Mouse (Mus musculus): ENCODE results near the gene Pde4b. TPM values are rescaled to one million over a fixed set of nuclear protein-coding genes. Genes with fewer than 3 reads are reported as not detected.
A peak's percentile ranks its signal among the peaks of the same experiment; 100 is the strongest.

Pde4b gene
- polyA plus RNA-seq, 1 experiment from 2014 or later: 11.0 TPM

- Histone ChIP-seq H3K9me3 (ENCODE audit: control insufficient read depth, low read length) (no peaks in the 10 kb centered on the region), H3K36me3 (ENCODE audit: control insufficient read depth, insufficient read depth, low read length) (no peaks in the 10 kb centered on the region), H3K27ac (ENCODE audit: low read length) (no peak overlapping the region), H3K9ac (ENCODE audit: low read depth, low read length) (no peak overlapping the region), H3K4me1 (ENCODE audit: control insufficient read depth, insufficient read depth, low read length) (no peaks in the 10 kb centered on the region), H3K27me3 (replicated peaks; ENCODE audit: control insufficient read depth, insufficient read depth, low read length) (no peaks in the 10 kb centered on the region), H3K4me3 (ENCODE audit: low read length) (no peak overlapping the region), H3K4me2 (ENCODE audit: low read depth, low read length) (no peak overlapping the region)
- no peak for ATAC-seq
- 84% methylated on average over 3 of the region's 3 CpGs for WGBS
Measured at GRCm38 (mm10) chr4:102542976-102543375, 455.6 kb downstream of the Pde4b start.

GRCm38 (mm10) chr4:102545226-102545625 lies 457.9 kb downstream of the Pde4b start:
- Histone ChIP-seq H3K4me3 (ENCODE audit: low read length) (no peak overlapping the region), H3K36me3 (ENCODE audit: control insufficient read depth, insufficient read depth, low read length) (no peaks in the 10 kb centered on the region), H3K9me3 (ENCODE audit: control insufficient read depth, low read length) (no peaks in the 10 kb centered on the region), H3K9ac (ENCODE audit: low read depth, low read length) (no peak overlapping the region), H3K4me1 (ENCODE audit: control insufficient read depth, insufficient read depth, low read length) (no peaks in the 10 kb centered on the region), H3K27ac (ENCODE audit: low read length) (no peak overlapping the region), H3K27me3 (replicated peaks; ENCODE audit: control insufficient read depth, insufficient read depth, low read length) (no peaks in the 10 kb centered on the region), H3K4me2 (ENCODE audit: low read depth, low read length) (no peak overlapping the region)
- WGBS: 79% methylated on average over 4 of the region's 4 CpGs
- ATAC-seq: no peak

- ATAC-seq: no peak
- Histone ChIP-seq H3K9ac (ENCODE audit: low read depth, low read length) (no peak overlapping the region), H3K9me3 (ENCODE audit: control insufficient read depth, low read length) (no peaks in the 10 kb centered on the region), H3K4me3 (ENCODE audit: low read length) (no peak overlapping the region), H3K36me3 (ENCODE audit: control insufficient read depth, insufficient read depth, low read length) (no peaks in the 10 kb centered on the region), H3K4me2 (ENCODE audit: low read depth, low read length) (no peak overlapping the region), H3K4me1 (ENCODE audit: control insufficient read depth, insufficient read depth, low read length) (no peaks in the 10 kb centered on the region), H3K27ac (ENCODE audit: low read length) (no peak overlapping the region), H3K27me3 (replicated peaks; ENCODE audit: control insufficient read depth, insufficient read depth, low read length) (no peaks in the 10 kb centered on the region)
- 63% methylated on average over 7 of the region's 7 CpGs for WGBS
Measured at GRCm38 (mm10) chr4:102555566-102555965, 468.2 kb downstream of the Pde4b start.

- Histone ChIP-seq H3K9ac (ENCODE audit: low read depth, low read length) (no peak overlapping the region), H3K27ac (ENCODE audit: low read length) (no peak overlapping the region), H3K4me1 (ENCODE audit: control insufficient read depth, insufficient read depth, low read length) (no peaks in the 10 kb centered on the region), H3K4me3 (ENCODE audit: low read length) (no peak overlapping the region), H3K27me3 (replicated peaks; ENCODE audit: control insufficient read depth, insufficient read depth, low read length) (no peaks in the 10 kb centered on the region), H3K36me3 (ENCODE audit: control insufficient read depth, insufficient read depth, low read length) (no peaks in the 10 kb centered on the region), H3K9me3 (ENCODE audit: control insufficient read depth, low read length) (no peaks in the 10 kb centered on the region), H3K4me2 (ENCODE audit: low read depth, low read length) (no peak overlapping the region)
- 32% methylated on average over 2 of the region's 2 CpGs for WGBS
- ATAC-seq: no peak
Measured at GRCm38 (mm10) chr4:102557006-102557405, 469.7 kb downstream of the Pde4b start.

- 0 out of 2 replicates have a peak overlapping the region, but pooled peaks have one; percentile 0 for H3K4me2 ChIP-seq (ENCODE audit: low read depth, low read length)
- H3K36me3 ChIP-seq (ENCODE audit: control insufficient read depth, insufficient read depth, low read length): no peaks in the 10 kb centered on the region
- no peaks in the 10 kb centered on the region for H3K4me1 ChIP-seq (ENCODE audit: control insufficient read depth, insufficient read depth, low read length)
- H3K27me3 ChIP-seq (replicated peaks; ENCODE audit: control insufficient read depth, insufficient read depth, low read length): no peaks in the 10 kb centered on the region
- H3K9me3 ChIP-seq (ENCODE audit: control insufficient read depth, low read length): no peaks in the 10 kb centered on the region
- no peak overlapping the region for H3K27ac ChIP-seq (ENCODE audit: low read length)
- WGBS: 47% methylated on average over 9 of the region's 9 CpGs
- no peak for ATAC-seq
- H3K9ac ChIP-seq (ENCODE audit: low read depth, low read length): no peak overlapping the region
- H3K4me3 ChIP-seq (ENCODE audit: low read length): no peak overlapping the region
Measured at GRCm38 (mm10) chr4:102557508-102558220, 470.3 kb downstream of the Pde4b start.

GRCm38 (mm10) chr4:102558328-102558727 lies 471.0 kb downstream of the Pde4b start:
- no peak for ATAC-seq
- Histone ChIP-seq H3K27ac (ENCODE audit: low read length) (no peak overlapping the region), H3K4me2 (ENCODE audit: low read depth, low read length) (no peak overlapping the region), H3K4me1 (ENCODE audit: control insufficient read depth, insufficient read depth, low read length) (no peaks in the 10 kb centered on the region), H3K4me3 (ENCODE audit: low read length) (no peak overlapping the region), H3K9me3 (ENCODE audit: control insufficient read depth, low read length) (no peaks in the 10 kb centered on the region), H3K27me3 (replicated peaks; ENCODE audit: control insufficient read depth, insufficient read depth, low read length) (no peaks in the 10 kb centered on the region), H3K36me3 (ENCODE audit: control insufficient read depth, insufficient read depth, low read length) (no peaks in the 10 kb centered on the region), H3K9ac (ENCODE audit: low read depth, low read length) (no peak overlapping the region)
- 24% methylated on average over 3 of the region's 3 CpGs for WGBS

GRCm38 (mm10) chr4:102560676-102561280 lies 473.4 kb downstream of the Pde4b start:
- no peak overlapping the region for H3K4me3 ChIP-seq (ENCODE audit: low read length)
- H3K4me1 ChIP-seq (ENCODE audit: control insufficient read depth, insufficient read depth, low read length): no peaks in the 10 kb centered on the region
- no peak overlapping the region for H3K27ac ChIP-seq (ENCODE audit: low read length)
- H3K9me3 ChIP-seq (ENCODE audit: control insufficient read depth, low read length): no peaks in the 10 kb centered on the region
- no peak overlapping the region for H3K4me2 ChIP-seq (ENCODE audit: low read depth, low read length)
- no peak for ATAC-seq
- 80% methylated on average over 12 of the region's 12 CpGs for WGBS
- no peak overlapping the region for H3K9ac ChIP-seq (ENCODE audit: low read depth, low read length)
- no peaks in the 10 kb centered on the region for H3K36me3 ChIP-seq (ENCODE audit: control insufficient read depth, insufficient read depth, low read length)
- no peaks in the 10 kb centered on the region for H3K27me3 ChIP-seq (replicated peaks; ENCODE audit: control insufficient read depth, insufficient read depth, low read length)

GRCm38 (mm10) chr4:102563273-102563855 lies 476.0 kb downstream of the Pde4b start:
- 77% methylated on average over 9 of the region's 9 CpGs for WGBS
- Histone ChIP-seq H3K4me3 (ENCODE audit: low read length) (no peak overlapping the region), H3K9me3 (ENCODE audit: control insufficient read depth, low read length) (no peaks in the 10 kb centered on the region), H3K9ac (ENCODE audit: low read depth, low read length) (no peak overlapping the region), H3K36me3 (ENCODE audit: control insufficient read depth, insufficient read depth, low read length) (no peaks in the 10 kb centered on the region), H3K4me1 (ENCODE audit: control insufficient read depth, insufficient read depth, low read length) (peaks cover 15% of the 10 kb centered on the region), H3K27me3 (replicated peaks; ENCODE audit: control insufficient read depth, insufficient read depth, low read length) (no peaks in the 10 kb centered on the region), H3K27ac (ENCODE audit: low read length) (no peak overlapping the region), H3K4me2 (ENCODE audit: low read depth, low read length) (no peak overlapping the region)
- ATAC-seq: no peak

GRCm38 (mm10) chr4:102564286-102564685 lies 476.9 kb downstream of the Pde4b start:
- H3K36me3 ChIP-seq (ENCODE audit: control insufficient read depth, insufficient read depth, low read length): no peaks in the 10 kb centered on the region
- H3K9ac ChIP-seq (ENCODE audit: low read depth, low read length): no peak overlapping the region
- no peak overlapping the region for H3K4me2 ChIP-seq (ENCODE audit: low read depth, low read length)
- no peak overlapping the region for H3K27ac ChIP-seq (ENCODE audit: low read length)
- no peaks in the 10 kb centered on the region for H3K9me3 ChIP-seq (ENCODE audit: control insufficient read depth, low read length)
- no peak overlapping the region for H3K4me3 ChIP-seq (ENCODE audit: low read length)
- WGBS: 81% methylated on average over 3 of the region's 3 CpGs
- no peak for ATAC-seq
- peaks cover 24% of the 10 kb centered on the region for H3K4me1 ChIP-seq (ENCODE audit: control insufficient read depth, insufficient read depth, low read length)
- H3K27me3 ChIP-seq (replicated peaks; ENCODE audit: control insufficient read depth, insufficient read depth, low read length): no peaks in the 10 kb centered on the region
